Mouse (Mus musculus) left cerebral cortex, postnatal 14 days (tissue): ENCODE measurements around the gene Il12b. TPM values are rescaled to one million over a fixed set of nuclear protein-coding genes. Genes with fewer than 3 reads are reported as not detected.

Experiments used
- DNase-seq, 2 experiments: peaks; one replicate each; pipeline ENCODE4 v3.0.0; 2021 to 2022; ENCODE audit warnings: low spot score in 2 of 2, mixed read lengths in 1 of 2
- intact Hi-C: fragments of 180-260 bp; cut with DNase I; formaldehyde crosslinking; loops from one replicate; pipeline ENCODE4 v1.15.1; 2025
- long read RNA-seq, 2 experiments: library from polyadenylated mRNA; stranded (forward); transcript quantifications; one replicate each; pipeline ENCODE4 v2.0.0; 2021
- total RNA-seq, 2 experiments: library from RNA; stranded (reverse); gene quantifications; 2 replicates each; pipeline ENCODE4 v1.2.3; 2021

Il12b gene
- not detected for total RNA-seq
- long read RNA-seq, experiment 1: 0 reads
- long read RNA-seq, experiment 2: 0 reads

- intact Hi-C loops: loop anchor here (2.0 kb wide), 1 partner anchor 51 kb away; no protein-coding TSS in a partner anchor
- no peak for DNase-seq
Observed at GRCm38 (mm10) chr11:44399763-44400162, at the start of gene Il12b. Gene Il12b (plus strand): TSS chr11:44400063.

- intact Hi-C loops: no loop called here
- DNase-seq: no peak
Observed at GRCm38 (mm10) chr11:44354860-44355470, 44.9 kb upstream of the Il12b start.

- intact Hi-C loops: no loop called here
- no peak for DNase-seq
Observed at GRCm38 (mm10) chr11:44356171-44356570, 43.7 kb upstream of the Il12b start.

- DNase-seq: no peak
- intact Hi-C loops: no loop called here
Observed at GRCm38 (mm10) chr11:44364536-44364935, 35.3 kb upstream of the Il12b start.

- intact Hi-C loops: no loop called here
- DNase-seq: no peak
Observed at GRCm38 (mm10) chr11:44367711-44368110, 32.2 kb upstream of the Il12b start.

- intact Hi-C loops: no loop called here
- DNase-seq: no peak
Observed at GRCm38 (mm10) chr11:44372856-44373255, 27.0 kb upstream of the Il12b start.

- DNase-seq: no peak
- intact Hi-C loops: no loop called here
Observed at GRCm38 (mm10) chr11:44377879-44378278, 22.0 kb upstream of the Il12b start.

GRCm38 (mm10) chr11:44380432-44381051 lies 19.3 kb upstream of the Il12b start:
- intact Hi-C loops: no loop called here
- no peak for DNase-seq

GRCm38 (mm10) chr11:44382200-44382599 lies 17.7 kb upstream of the Il12b start:
- no peak for DNase-seq
- intact Hi-C loops: no loop called here

GRCm38 (mm10) chr11:44387031-44387430 lies 12.8 kb upstream of the Il12b start:
- no peak for DNase-seq
- intact Hi-C loops: no loop called here

- DNase-seq: no peak
- intact Hi-C loops: no loop called here
Observed at GRCm38 (mm10) chr11:44389993-44390701, 9.7 kb upstream of the Il12b start.

- no peak for DNase-seq
- intact Hi-C loops: no loop called here
Observed at GRCm38 (mm10) chr11:44393101-44393810, 6.6 kb upstream of the Il12b start.

- DNase-seq: no peak
- intact Hi-C loops: no loop called here
Observed at GRCm38 (mm10) chr11:44395401-44395800, 4.5 kb upstream of the Il12b start.

- no peak for DNase-seq
- intact Hi-C loops: no loop called here
Observed at GRCm38 (mm10) chr11:44397551-44397950, 2.3 kb upstream of the Il12b start.

- intact Hi-C loops: loop anchor here (2.0 kb wide), 1 partner anchor 52 kb away; no protein-coding TSS in a partner anchor
- DNase-seq: no peak
Observed at GRCm38 (mm10) chr11:44398356-44398755, 1.5 kb upstream of the Il12b start.

- peak; percentile 69 to 81 for DNase-seq
- intact Hi-C loops: loop anchor here (2.0 kb wide), 1 partner anchor 52 kb away; no protein-coding TSS in a partner anchor
Observed at GRCm38 (mm10) chr11:44398782-44399225, 1.1 kb upstream of the Il12b start.

GRCm38 (mm10) chr11:44401635-44402548 lies 2.0 kb downstream of the Il12b start:
- peak; percentile 15 to 64 for DNase-seq
- intact Hi-C loops: no loop called here

GRCm38 (mm10) chr11:44405113-44405512 lies 5.2 kb downstream of the Il12b start:
- DNase-seq: no peak
- intact Hi-C loops: no loop called here

GRCm38 (mm10) chr11:44405961-44406360 lies 6.1 kb downstream of the Il12b start:
- intact Hi-C loops: no loop called here
- no peak for DNase-seq
